ENCODE assay signal across 8 mouse cellular contexts in genomic region chr10:82833926-82834325, GRCm38 (mm10). TPM values are rescaled to one million over a fixed set of nuclear protein-coding genes. Genes with fewer than 3 reads are reported as not detected.
DNase-seq lines count a peak whose midpoint lies in the region; ATAC-seq lines count a peak whose summit lies in the region.

Txnrd1 (plus strand) TSS chr10:82833951.

- H3K4me1 ChIP-seq in intestine, embryonic 16.5 days (ENCODE audit: control insufficient read depth, insufficient read depth, low read length), result 0 out of 2 replicates have a peak, but pooled peaks cover 6% of the 10 kb centered on the region

- ATAC-seq in intestine, embryonic 16.5 days, result no peak
- no peak for ATAC-seq in megakaryocyte progenitor cell, adult 5-6 weeks (replicated peaks; ENCODE audit: poor library complexity)

- H3K4me3 ChIP-seq in intestine, embryonic 16.5 days (ENCODE audit: low read length), result no peak within 1 kb of the TSS

- intact Hi-C loops in gastrocnemius, postnatal 36 days (cut with DNase I), result no loop called here

- no peak for DNase-seq in layer of hippocampus, adult 18-20 months (ENCODE audit: low spot score in 2 of 2)
- no peak for DNase-seq in layer of hippocampus, adult 9-11 months
- DNase-seq in adrenal gland, postnatal 4 days (ENCODE audit: low spot score in 2 of 2), result no peak
- DNase-seq in gastrocnemius, postnatal 36 days, result no peak
- DNase-seq in right cerebral cortex, postnatal 25 days, result no peak
- DNase-seq in thymus, postnatal 10 days (ENCODE audit: low spot score in 2 of 2), result no peak

- no peaks in the 10 kb centered on the region for H3K27me3 ChIP-seq in intestine, embryonic 16.5 days (replicated peaks; ENCODE audit: control insufficient read depth, insufficient read depth, low read length)

- WGBS in intestine, embryonic 16.5 days, result 43% methylated on average over 9 of the region's 9 CpGs

- no peak within 1 kb of the TSS for H3K4me2 ChIP-seq in intestine, embryonic 16.5 days (ENCODE audit: low read depth, low read length)

- no peaks in the 10 kb centered on the region for H3K36me3 ChIP-seq in intestine, embryonic 16.5 days (ENCODE audit: control insufficient read depth, insufficient read depth, low read length)

- no peak within 1 kb of the TSS for H3K9ac ChIP-seq in intestine, embryonic 16.5 days (ENCODE audit: low read depth, low read length)

- H3K9me3 ChIP-seq in intestine, embryonic 16.5 days (ENCODE audit: control insufficient read depth, low read length), result no peaks in the 10 kb centered on the region

- H3K27ac ChIP-seq in intestine, embryonic 16.5 days (ENCODE audit: low read length), result no peak within 1 kb of the TSS

RNA-seq across cellular contexts. Expression of gene Txnrd1, which starts in this region (rescaled TPM):
- 10 to 100 TPM; 47.7 to 56.7 TPM for total RNA-seq in layer of hippocampus, adult 18-20 months (2021)
- 100 to 1,000 TPM in 1 of 2 experiments, 10 to 100 TPM in 1; 93.9 to 109 TPM for total RNA-seq in adrenal gland, postnatal 4 days (2021)
- 10 to 100 TPM; 44.4 to 46.8 TPM for total RNA-seq in gastrocnemius, postnatal 36 days (2021)
- polyA plus RNA-seq in intestine, embryonic 16.5 days (2015; fragmentation: Nextera tagmentation; extraction: Ambion mirVana), result 107 and 108 TPM in 2 replicates
- total RNA-seq in megakaryocyte progenitor cell, adult 5-6 weeks (2015), result 50.6 and 56.6 TPM in 2 replicates
- 96.0 and 102 TPM in 2 replicates for total RNA-seq in megakaryocyte progenitor cell, adult 5-6 weeks (2017)
